Mouse (Mus musculus): Measurements from ENCODE around the gene Atf4.

DNA sequence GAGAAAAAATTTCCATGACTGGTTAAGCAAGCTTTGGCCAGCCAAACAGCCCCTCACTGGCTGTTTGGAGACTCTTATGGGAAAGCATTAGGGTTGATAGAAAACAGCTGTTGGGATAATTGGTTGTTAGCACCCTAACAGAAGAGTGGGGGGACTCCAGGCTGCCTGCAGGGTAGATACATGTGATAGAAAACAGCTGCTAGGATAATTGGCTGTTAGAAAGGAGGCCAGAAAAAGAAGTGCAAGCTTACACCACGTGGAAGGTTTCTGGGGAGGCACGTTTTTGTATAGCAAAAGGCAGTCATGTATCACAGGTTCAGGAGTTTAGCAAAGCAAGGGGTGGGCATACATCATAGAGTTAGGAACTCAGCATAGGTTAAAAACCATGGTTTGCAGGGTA is 1.5 kb upstream of the Atf4 start:
- no peak for TF ChIP-seq CTCF (IDR thresholded peaks at IDR 0.05; ENCODE audit: low read depth, low read length)
- TF ChIP-seq GATA2 (IDR thresholded peaks at IDR 0.05; ENCODE audit: borderline replicate concordance, low read depth, low read length): no peak
- TF ChIP-seq GATA1 (IDR thresholded peaks at IDR 0.05; ENCODE audit: borderline replicate concordance, low read length): no peak
- TF ChIP-seq TAL1 (conservative IDR thresholded peaks at IDR 0.05; ENCODE audit: low read depth, low read length): no peak
- TF ChIP-seq POLR2AphosphoS5 (IDR thresholded peaks at IDR 0.05; ENCODE audit: insufficient replicate concordance, low read depth, low read length): no peak

Data from G1E (cell line).